Mouse (Mus musculus): ENCODE data around the gene Rhbdd3.
"Not testable (repeated sequence)": the region's sequence is repeated elsewhere in the genome, so short reads cannot be mapped to it uniquely, and the experiment has no call there.

Gene Rhbdd3

DNA sequence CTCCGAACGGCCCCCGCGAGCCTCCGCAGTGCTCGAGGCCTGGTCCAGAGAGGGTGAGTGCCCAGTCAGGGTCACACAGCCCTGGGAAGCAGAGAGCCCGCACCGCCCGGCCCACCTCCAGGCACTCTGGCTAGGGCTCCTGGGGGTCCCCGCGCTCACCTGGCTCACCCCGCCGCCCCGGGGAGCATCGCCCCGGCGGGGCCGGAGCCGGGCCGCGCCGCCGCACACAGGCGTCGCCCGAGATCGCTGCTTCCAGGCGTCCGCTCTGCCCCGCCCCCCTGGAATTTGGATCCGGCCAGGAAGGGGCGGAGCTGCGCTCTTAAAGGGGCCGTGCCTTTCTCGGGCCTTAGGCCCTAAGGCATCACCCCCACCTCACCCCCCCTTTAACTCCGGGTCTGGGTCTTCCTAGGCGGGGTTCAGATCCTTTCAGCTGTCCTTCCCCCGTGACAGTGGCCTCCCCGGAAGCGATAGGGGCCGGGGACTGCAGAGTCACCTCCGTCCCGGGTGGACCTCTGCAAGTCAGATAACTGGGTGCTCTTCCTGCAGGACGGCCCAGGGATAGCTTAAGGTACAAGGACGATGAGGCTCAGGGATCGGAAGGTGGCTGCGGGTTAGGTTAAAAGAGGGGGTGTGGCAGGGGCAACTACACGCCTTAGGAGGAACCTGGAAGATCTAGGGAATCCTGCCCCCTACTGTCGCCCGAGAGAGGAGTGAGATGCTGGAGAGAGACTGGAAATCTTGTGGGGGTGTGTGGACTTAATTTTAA is 33.5 kb upstream of the Rhbdd3 start, which contains the start of gene Gas2l1:
Gene Gas2l1, minus strand, starts transcription at position 272 of the 766 bp plus-strand sequence.
- peak; percentile 92 to 93 for DNase-seq

DNA sequence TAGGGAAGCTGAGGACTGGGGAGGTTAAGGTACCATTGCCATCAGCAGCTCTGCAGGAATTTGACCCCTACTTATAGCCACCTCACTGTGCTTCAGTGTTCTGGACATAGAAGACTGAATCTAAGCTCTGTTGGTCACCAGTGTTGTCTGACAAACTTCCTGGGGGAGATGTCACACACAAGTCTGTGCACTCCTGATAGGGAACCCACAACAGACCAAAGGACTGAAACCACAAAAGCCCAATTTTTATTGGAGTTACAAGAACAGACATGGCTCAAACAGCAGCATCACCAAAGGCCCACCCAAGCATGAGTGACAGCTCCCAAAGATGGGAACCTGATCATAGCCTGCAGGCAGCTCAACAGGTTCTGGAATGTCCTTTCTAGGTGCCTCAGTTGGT is 31.7 kb upstream of the Rhbdd3 start:
- DNase-seq, result no peak

DNA sequence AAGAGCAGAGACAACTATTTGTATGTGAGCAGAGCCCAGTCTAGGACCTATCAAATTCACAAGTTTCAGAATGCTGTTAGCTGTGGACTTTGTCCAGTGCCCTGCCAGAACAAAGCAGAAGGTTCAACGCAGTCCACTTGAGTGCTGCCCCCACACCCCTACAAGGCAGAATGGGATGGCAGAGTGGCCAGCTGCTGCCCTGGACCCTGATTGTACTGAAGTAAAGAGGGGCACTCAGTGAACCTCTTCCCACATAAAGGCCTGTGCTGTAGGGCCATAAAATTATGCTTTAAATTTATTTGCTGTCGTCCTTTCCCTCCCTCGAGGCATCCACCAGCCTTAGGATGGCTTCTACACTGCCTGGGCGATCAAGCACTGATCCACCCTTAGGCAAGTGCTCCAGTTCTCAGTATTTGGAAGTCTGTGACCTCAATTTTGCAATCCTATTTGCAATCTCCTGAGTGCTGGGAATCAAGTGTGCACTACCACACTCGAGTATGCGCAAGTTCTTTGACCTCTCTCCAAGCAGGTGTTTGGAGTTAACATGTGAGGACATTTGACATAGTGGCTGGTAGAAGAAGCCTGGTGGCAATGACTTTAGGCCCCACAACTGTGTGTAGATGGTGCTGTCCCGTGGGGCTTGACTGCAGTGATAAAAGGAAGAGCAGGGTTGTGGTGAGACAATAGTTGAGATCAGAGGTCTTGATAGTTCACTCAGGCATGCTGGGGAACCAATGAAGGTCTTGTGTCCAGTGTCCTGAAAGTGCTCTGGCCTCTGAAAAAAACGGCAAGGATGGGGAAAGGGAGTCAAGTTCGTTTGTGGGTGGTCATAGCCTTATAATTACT is 30.4 kb upstream of the Rhbdd3 start:
- peak in 1 of 2 experiments; percentile 35 for DNase-seq

DNA sequence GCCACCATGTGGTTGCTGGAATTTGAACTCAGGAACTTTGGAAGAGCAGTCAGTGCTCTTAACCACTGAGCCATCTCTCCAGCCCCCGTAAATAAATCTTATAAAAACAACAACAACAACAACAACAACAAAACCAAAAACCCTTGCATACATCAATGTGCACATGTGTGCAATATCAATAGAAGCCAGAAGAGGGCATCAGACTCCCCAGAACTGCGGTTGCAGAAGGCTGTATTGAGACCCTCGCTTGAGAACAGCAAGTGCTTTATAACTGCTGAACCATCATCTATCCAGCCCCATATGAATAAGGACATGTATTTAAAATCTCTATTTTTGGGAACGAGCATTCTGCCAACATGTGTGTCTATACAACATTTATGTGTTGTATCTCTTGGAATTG is 23.8 kb upstream of the Rhbdd3 start:
- DNase-seq, result peak in 1 of 2 experiments; percentile 34

- DNase-seq, result no peak
Measured at GRCm38 (mm10) chr11:5075760-5076159, 23.0 kb upstream of the Rhbdd3 start.

GRCm38 (mm10) chr11:5076843-5077242 is 21.9 kb upstream of the Rhbdd3 start:
- not testable (repeated sequence) for DNase-seq

DNA sequence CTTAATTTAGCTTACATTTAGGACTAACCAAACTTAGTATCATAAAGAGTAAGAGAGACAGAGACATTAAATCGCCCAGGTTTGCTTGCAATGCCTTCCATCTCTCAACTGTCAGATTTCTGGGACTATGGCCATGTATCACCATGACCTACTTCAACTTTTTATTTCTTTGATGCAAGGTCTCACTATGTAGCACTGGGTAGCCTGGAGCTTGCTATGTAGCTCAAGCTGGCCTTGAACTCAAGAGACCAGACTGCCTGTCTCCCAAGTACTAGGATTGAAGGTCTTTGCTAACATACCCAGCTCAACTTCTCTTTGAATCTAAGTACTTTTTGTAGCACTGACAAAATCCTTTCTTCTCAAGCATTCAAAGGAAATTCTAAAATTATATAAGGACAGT is 9.6 kb upstream of the Rhbdd3 start:
- DNase-seq, result no peak

DNA sequence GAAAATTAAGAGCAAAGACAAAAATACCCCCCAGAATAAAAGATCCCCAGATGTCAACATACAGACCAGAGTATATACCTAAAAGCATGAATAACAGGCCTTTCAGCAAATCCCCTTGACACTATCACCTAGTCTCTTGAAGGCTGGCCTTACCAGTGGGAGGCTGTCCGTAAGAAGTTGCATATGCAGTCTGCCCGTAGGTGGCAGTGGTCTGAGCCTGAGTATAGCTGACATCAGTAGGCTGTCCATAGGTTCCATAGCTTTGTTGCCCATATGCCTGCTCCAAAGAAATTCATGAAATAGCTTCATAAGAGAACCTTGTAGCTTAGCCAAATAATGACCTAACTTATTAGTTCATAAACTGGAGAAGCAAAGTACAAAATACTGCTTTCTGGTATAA is 7.0 kb upstream of the Rhbdd3 start:
- peak in 1 of 2 experiments; percentile 22 for DNase-seq

DNA sequence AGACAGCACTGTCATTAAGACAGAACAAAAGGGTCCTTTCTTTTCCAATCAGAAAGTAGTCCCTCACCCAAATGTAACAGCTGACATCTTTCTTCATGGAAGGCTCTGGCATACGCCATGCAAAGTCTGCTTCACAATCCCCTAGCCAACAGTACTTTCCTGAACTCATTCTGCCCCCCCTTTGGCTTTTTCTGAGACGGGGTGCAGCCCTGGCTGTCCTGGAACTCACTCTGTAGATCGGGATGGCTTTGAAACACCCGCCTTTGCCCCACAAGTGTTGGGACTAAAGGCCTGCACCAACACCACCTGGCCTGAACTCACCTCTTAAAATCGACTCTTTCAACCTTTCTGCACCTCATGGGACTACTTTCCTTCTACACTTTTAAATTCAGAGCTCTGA is 2.8 kb upstream of the Rhbdd3 start:
- DNase-seq, result no peak

GRCm38 (mm10) chr11:5096480-5097020 is 2.2 kb upstream of the Rhbdd3 start:
- no peak for DNase-seq

GRCm38 (mm10) chr11:5098035-5098735 is 541 bp upstream of the Rhbdd3 start:
- DNase-seq, result peak in 1 of 2 experiments; percentile 26

GRCm38 (mm10) chr11:5099576-5100183 is 954 bp downstream of the Rhbdd3 start:
- DNase-seq, result peak; percentile 89 to 90

- DNase-seq, result no peak
Measured at GRCm38 (mm10) chr11:5100283-5100682, 1.6 kb downstream of the Rhbdd3 start.

DNA sequence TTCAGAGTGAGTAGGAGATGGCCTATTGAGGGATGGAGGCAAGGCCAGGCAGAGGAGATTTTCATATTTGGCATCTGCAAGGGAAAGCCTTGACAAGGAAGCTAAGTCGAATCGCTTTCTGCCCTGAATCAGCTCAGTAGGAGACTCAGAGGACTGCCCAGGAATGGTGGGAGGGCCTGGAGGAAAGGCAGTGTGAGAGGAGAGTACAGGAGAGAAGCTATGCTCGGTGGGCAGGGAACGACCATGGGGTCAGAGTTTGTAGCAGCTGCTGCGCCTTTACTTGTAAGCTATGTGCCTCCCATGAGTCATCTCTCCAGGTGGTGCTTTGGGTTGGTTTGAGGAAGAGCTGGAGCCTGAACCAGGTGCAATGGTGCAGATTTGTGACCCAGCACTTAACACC is 2.1 kb downstream of the Rhbdd3 start:
- no peak for DNase-seq

DNA sequence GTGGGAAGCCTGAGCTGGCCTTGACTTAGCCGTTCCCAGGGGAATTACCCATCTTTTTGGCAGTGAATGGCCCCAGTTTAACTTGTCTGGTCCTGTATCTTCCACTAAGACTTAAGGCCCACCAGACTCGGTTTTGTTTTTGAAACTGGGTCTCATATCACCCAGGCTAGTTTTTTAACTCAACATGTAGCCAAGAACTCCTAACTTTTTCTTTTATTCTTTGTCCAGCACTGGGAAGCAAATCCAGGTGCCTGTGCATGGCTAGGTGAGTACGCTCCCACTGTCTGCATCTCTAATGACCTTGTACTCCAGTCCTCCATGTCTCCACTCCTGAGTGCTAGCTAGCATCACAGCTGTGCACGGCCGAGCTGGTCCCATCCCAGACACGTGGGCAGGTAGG is 2.9 kb downstream of the Rhbdd3 start:
- no peak for DNase-seq

- DNase-seq, result no peak
Measured at GRCm38 (mm10) chr11:5102384-5102783, 3.7 kb downstream of the Rhbdd3 start.

DNA sequence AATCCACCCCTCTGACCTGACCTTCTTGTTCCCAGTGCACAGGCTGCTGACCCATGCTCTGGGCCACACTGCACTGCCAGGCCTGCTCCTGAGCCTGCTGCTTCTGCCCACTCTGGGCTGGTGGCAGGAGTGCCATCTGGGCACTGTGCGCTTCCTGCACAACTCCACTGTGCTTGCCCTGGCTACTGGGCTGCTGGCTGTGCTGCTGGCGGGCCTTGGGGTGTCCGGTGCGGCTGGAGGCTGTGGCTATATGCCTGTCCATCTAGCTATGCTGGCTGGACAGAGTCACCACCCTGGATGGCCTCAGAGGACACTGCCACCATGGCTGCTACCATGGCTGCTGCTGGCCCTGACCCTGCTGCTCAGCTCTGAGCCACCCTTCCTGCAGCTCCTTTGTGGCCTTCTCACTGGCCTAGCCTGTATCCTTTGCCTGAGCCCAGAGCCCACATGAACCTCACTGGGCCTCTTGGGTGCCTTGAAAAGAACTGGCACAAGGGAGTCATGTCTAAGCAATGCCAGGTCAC is 5.3 kb downstream of the Rhbdd3 start:
- DNase-seq, result no peak

DNA sequence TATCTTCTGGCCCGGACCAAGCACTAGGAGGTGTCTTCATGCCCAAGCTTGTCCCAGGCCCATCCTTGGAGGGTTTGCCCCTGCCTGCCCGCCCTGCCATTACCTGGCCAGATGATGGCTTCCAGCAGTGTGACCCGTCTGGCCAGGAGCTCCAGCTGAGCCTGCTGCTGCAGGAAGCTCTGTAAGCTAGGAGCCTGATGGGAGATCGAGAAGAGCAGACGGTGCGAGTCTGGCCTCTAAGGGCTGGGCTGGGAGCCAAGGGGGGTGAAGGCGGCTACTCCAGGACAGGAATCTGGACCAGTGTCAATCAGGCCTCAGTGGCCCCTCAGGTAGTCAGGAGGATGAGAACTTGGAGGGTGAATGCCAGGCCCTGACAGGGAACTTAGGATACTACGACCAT is 10.7 kb downstream of the Rhbdd3 start:
- no peak for DNase-seq

GRCm38 (mm10) chr11:5113645-5114044 is 14.9 kb downstream of the Rhbdd3 start:
- no peak for DNase-seq

DNA sequence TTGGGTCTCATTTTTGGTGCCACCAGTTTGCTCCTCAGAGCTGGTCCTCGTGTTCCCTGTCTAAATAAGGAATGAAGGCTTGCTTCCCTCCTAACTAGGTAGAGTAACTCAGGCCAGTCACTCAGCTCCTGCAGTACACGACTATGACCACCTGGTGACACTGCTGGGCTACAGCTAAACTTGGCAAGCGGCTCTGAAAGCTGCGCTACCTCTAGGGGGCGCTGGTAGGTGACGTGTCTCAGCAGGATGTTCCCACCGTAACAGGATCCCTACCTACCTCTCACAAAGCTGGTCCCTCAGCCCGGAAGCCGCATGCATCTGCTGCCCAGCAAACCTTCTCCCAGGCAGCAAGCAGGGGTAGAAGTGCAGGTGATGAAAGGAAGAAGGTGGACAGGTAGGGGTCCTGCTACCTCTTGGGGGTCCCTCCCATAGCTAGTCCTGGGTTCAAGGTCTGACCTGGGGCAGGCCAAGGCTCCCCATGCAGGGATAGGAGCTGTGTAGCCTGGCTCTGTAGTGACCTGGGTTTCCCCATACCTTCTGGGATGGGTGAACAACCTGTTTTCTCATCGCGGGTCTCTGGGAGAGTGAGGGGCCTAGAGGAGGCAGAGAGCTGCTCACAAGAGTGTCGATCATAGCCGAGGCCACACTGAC is 16.3 kb downstream of the Rhbdd3 start:
- DNase-seq, result peak; percentile 82 to 92

DNA sequence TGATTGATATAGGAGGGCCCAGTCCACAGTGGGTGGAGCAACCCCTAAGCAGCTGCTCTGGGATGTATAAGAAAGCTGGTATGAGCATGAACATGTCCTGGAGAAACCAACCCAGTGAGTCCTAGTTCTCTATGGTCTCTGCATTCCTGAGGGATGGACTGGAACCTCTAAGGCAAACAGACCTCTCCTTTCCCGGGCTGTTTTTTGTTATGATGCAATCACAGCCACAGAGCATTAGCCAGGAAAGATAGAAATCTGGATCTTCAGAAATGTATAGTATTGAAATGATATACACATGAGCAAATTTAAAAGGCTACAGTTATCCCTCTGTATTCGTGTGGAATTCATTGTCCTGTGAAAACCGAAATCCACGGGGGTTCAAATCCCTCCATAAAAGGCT is 27.0 kb downstream of the Rhbdd3 start:
- no peak for DNase-seq

DNA sequence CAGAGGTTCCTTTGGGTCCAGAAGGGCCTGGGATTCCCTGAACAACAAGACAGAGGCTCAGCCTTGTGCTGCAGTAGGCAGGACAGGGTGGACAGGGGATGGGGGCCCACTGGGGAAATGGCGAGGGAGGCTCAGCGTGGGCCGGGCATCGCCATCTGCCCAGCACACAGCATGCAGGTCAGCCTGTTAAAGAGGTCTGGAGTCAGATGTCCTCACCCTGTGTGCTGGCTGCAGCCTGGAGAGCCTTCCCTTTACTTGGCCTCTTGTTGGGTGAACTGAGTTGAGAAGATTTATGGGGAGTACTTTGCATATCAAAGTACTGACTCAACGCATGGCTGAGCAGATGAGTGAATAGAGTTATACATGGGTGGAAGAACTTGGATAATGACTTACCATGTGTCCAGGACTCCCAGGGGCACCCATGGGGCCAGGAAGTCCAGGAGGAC is 30.3 kb downstream of the Rhbdd3 start:
- no peak for DNase-seq

Measured in lung, postnatal 4 days (tissue).